Mouse (Mus musculus) embryonic facial prominence, embryonic 10.5 days (tissue): Measurements from ENCODE around the gene Lpgat1. TPM values are rescaled to one million over a fixed set of nuclear protein-coding genes. Genes with fewer than 3 reads are reported as not detected.

Source experiments
- DNase-seq: peaks from one replicate; pipeline ENCODE4 v3.0.0-alpha.2; 2017; ENCODE audit warnings: low spot score
- H3K27ac ChIP-seq: fragments of 300-500 bp; sonication (generic); replicated peaks from 2 replicates; pipeline ENCODE4 v1.5.1; 2016; ENCODE audit warnings: mild to moderate bottlenecking
- H3K27me3 ChIP-seq: fragments of 300-500 bp; sonication (generic); replicated peaks from 2 replicates; pipeline ENCODE4 v1.6.1; 2016; ENCODE audit warnings: low read depth, mild to moderate bottlenecking; ENCODE audit not compliant: poor library complexity, severe bottlenecking
- H3K36me3 ChIP-seq: fragments of 300-500 bp; sonication (generic); replicated peaks from 2 replicates; pipeline ENCODE4 v1.6.1; 2016; ENCODE audit warnings: mild to moderate bottlenecking, moderate library complexity
- H3K4me1 ChIP-seq: fragments of 300-500 bp; sonication (generic); 2 replicates; pipeline ENCODE4 v1.6.1; 2016
- H3K4me3 ChIP-seq: fragments of 300-500 bp; sonication (generic); 2 replicates; pipeline ENCODE4 v1.5.1; 2016; ENCODE audit warnings: mild to moderate bottlenecking, moderate library complexity
- H3K9me3 ChIP-seq: fragments of 300-500 bp; sonication (generic); 2 replicates; pipeline ENCODE4 v1.6.1; 2016; ENCODE audit warnings: mild to moderate bottlenecking
- WGBS: fragments of 180-500 bp; shearing (Covaris S2); methylation state at CpG from one replicate; pipeline ENCODE4 v1.1.7; 2016; 5-methylcytosine and 5-hydroxymethylcytosine counted together
- polyA plus RNA-seq: library from polyadenylated mRNA; unstranded; fragments of >200 nt; fragmentation: Nextera tagmentation; extraction: Ambion mirVana; gene quantifications from 2 replicates; pipeline ENCODE4 v1.2.1, GENCODE M21; 2016

The Lpgat1 gene
- polyA plus RNA-seq, 1 experiment from 2014 or later, result 24.0 TPM

- H3K27ac ChIP-seq, result no peak overlapping the region
- H3K9me3 ChIP-seq, result no peaks in the 10 kb centered on the region
- DNase-seq, result no peak
- WGBS, result 92% methylated on average over 6 of the region's 6 CpGs
- no peaks in the 10 kb centered on the region for H3K27me3 ChIP-seq
- peaks cover 8% of the 10 kb centered on the region; the same call in 1 of the 2 replicates for H3K4me1 ChIP-seq
- no peak overlapping the region for H3K4me3 ChIP-seq
- H3K36me3 ChIP-seq, result peaks cover 27% of the 10 kb centered on the region
Measured at GRCm38 (mm10) chr1:191740587-191741361, 23.1 kb downstream of the Lpgat1 start.

- DNase-seq, result no peak
- Histone ChIP-seq H3K27me3 (no peaks in the 10 kb centered on the region), H3K9me3 (no peaks in the 10 kb centered on the region), H3K4me3 (no peak overlapping the region), H3K36me3 (peaks cover 25% of the 10 kb centered on the region), H3K4me1 (peaks cover 8% of the 10 kb centered on the region; the same call in 1 of the 2 replicates), H3K27ac (no peak overlapping the region)
- 94% methylated on average over 4 of the region's 4 CpGs for WGBS
Measured at GRCm38 (mm10) chr1:191741635-191742034, 24.0 kb downstream of the Lpgat1 start.

GRCm38 (mm10) chr1:191748431-191748830 lies 30.8 kb downstream of the Lpgat1 start:
- no peak overlapping the region for H3K27ac ChIP-seq
- WGBS, result 72% methylated on average over 1 of the region's 1 CpGs
- no peak for DNase-seq
- H3K4me1 ChIP-seq, result no peaks in the 10 kb centered on the region
- H3K4me3 ChIP-seq, result no peak overlapping the region
- H3K9me3 ChIP-seq, result no peaks in the 10 kb centered on the region
- peaks cover 42% of the 10 kb centered on the region for H3K36me3 ChIP-seq
- no peaks in the 10 kb centered on the region for H3K27me3 ChIP-seq

GRCm38 (mm10) chr1:191756520-191757199 lies 39.0 kb downstream of the Lpgat1 start:
- Histone ChIP-seq H3K9me3 (no peaks in the 10 kb centered on the region), H3K27ac (no peak overlapping the region), H3K27me3 (no peaks in the 10 kb centered on the region), H3K36me3 (peaks cover 72% of the 10 kb centered on the region), H3K4me1 (no peaks in the 10 kb centered on the region), H3K4me3 (no peak overlapping the region)
- no peak for DNase-seq
- 94% methylated on average over 3 of the region's 3 CpGs for WGBS

GRCm38 (mm10) chr1:191774106-191774505 lies 56.5 kb downstream of the Lpgat1 start:
- Histone ChIP-seq H3K27me3 (no peaks in the 10 kb centered on the region), H3K4me1 (no peaks in the 10 kb centered on the region), H3K36me3 (peaks cover 61% of the 10 kb centered on the region), H3K4me3 (no peak overlapping the region), H3K9me3 (no peaks in the 10 kb centered on the region), H3K27ac (no peak overlapping the region)
- 92% methylated on average over 5 of the region's 5 CpGs for WGBS
- no peak for DNase-seq

GRCm38 (mm10) chr1:191775116-191775515 lies 57.5 kb downstream of the Lpgat1 start:
- Histone ChIP-seq H3K36me3 (peaks cover 69% of the 10 kb centered on the region), H3K27me3 (no peaks in the 10 kb centered on the region), H3K9me3 (no peaks in the 10 kb centered on the region), H3K4me1 (no peaks in the 10 kb centered on the region), H3K27ac (no peak overlapping the region), H3K4me3 (no peak overlapping the region)
- 89% methylated on average over 8 of the region's 8 CpGs for WGBS
- no peak for DNase-seq

GRCm38 (mm10) chr1:191777521-191777920 lies 59.9 kb downstream of the Lpgat1 start:
- Histone ChIP-seq H3K27ac (no peak overlapping the region), H3K9me3 (no peaks in the 10 kb centered on the region), H3K4me1 (no peaks in the 10 kb centered on the region), H3K4me3 (no peak overlapping the region), H3K36me3 (peaks cover 78% of the 10 kb centered on the region), H3K27me3 (no peaks in the 10 kb centered on the region)
- WGBS, result 74% methylated on average over 8 of the region's 8 CpGs
- no peak for DNase-seq

- no peak overlapping the region for H3K4me3 ChIP-seq
- H3K4me1 ChIP-seq, result peaks cover 5% of the 10 kb centered on the region
- H3K36me3 ChIP-seq, result peaks cover 62% of the 10 kb centered on the region
- no peak for DNase-seq
- no peaks in the 10 kb centered on the region for H3K27me3 ChIP-seq
- no peaks in the 10 kb centered on the region for H3K9me3 ChIP-seq
- H3K27ac ChIP-seq, result no peak overlapping the region
- 96% methylated on average over 1 of the region's 1 CpGs for WGBS
Measured at GRCm38 (mm10) chr1:191780470-191780869, 62.8 kb downstream of the Lpgat1 start.

- H3K27me3 ChIP-seq, result no peaks in the 10 kb centered on the region
- peaks cover 20% of the 10 kb centered on the region for H3K4me1 ChIP-seq
- H3K4me3 ChIP-seq, result no peak overlapping the region
- no peak overlapping the region for H3K27ac ChIP-seq
- H3K36me3 ChIP-seq, result peaks cover 18% of the 10 kb centered on the region
- no peak for DNase-seq
- H3K9me3 ChIP-seq, result peaks cover 9% of the 10 kb centered on the region; the same call in 1 of the 2 replicates
- WGBS, result 64% methylated on average over 11 of the region's 11 CpGs
Measured at GRCm38 (mm10) chr1:191785108-191785507, 67.5 kb downstream of the Lpgat1 start.

GRCm38 (mm10) chr1:191786255-191786654 lies 68.6 kb downstream of the Lpgat1 start:
- Histone ChIP-seq H3K9me3 (peaks cover 9% of the 10 kb centered on the region; the same call in 1 of the 2 replicates), H3K27ac (no peak overlapping the region), H3K4me3 (no peak overlapping the region), H3K27me3 (no peaks in the 10 kb centered on the region), H3K4me1 (peaks cover 20% of the 10 kb centered on the region), H3K36me3 (peaks cover 8% of the 10 kb centered on the region)
- DNase-seq, result no peak
- WGBS, result 73% methylated on average over 6 of the region's 6 CpGs

GRCm38 (mm10) chr1:191787379-191787778 lies 69.7 kb downstream of the Lpgat1 start:
- Histone ChIP-seq H3K4me1 (peaks cover 20% of the 10 kb centered on the region), H3K36me3 (peaks cover 5% of the 10 kb centered on the region; the same call in 1 of the 2 replicates), H3K27ac (no peak overlapping the region), H3K4me3 (no peak overlapping the region), H3K27me3 (no peaks in the 10 kb centered on the region), H3K9me3 (peaks cover 9% of the 10 kb centered on the region; the same call in 1 of the 2 replicates)
- DNase-seq, result no peak
- 39% methylated on average over 4 of the region's 4 CpGs for WGBS

- Histone ChIP-seq H3K9me3 (peaks cover 9% of the 10 kb centered on the region; the same call in 1 of the 2 replicates), H3K27me3 (no peaks in the 10 kb centered on the region), H3K4me1 (peaks cover 8% of the 10 kb centered on the region; the same call in 1 of the 2 replicates), H3K4me3 (no peak overlapping the region), H3K27ac (no peak overlapping the region), H3K36me3 (no peaks in the 10 kb centered on the region)
- 85% methylated on average over 8 of the region's 8 CpGs for WGBS
- DNase-seq, result no peak
Measured at GRCm38 (mm10) chr1:191792991-191793390, 75.4 kb downstream of the Lpgat1 start.
